Mouse (Mus musculus) limb, embryonic 12.5 days (tissue): ENCODE data around the gene Terb1. TPM values are rescaled to one million over a fixed set of nuclear protein-coding genes. Genes with fewer than 3 reads are reported as not detected.

Experiments
- ATAC-seq: fragments of 200-750 bp; cut with Nextera tagmentation; 2 replicates; pipeline ENCODE4 v1.8.0; 2017; ENCODE audit warnings: low read depth, moderate TSS enrichment; ENCODE audit not compliant: insufficient number of reproducible peaks, insufficient read depth, low FRiP score, low TSS enrichment
- H3K27ac ChIP-seq: fragments of 300-500 bp; sonication (generic); 2 replicates; pipeline ENCODE4 v1.5.1; 2016; ENCODE audit warnings: mild to moderate bottlenecking, moderate library complexity
- H3K27me3 ChIP-seq: fragments of 300-500 bp; sonication (generic); 2 replicates; pipeline ENCODE4 v1.6.1; 2016; ENCODE audit warnings: mild to moderate bottlenecking, moderate library complexity
- H3K36me3 ChIP-seq: fragments of 300-500 bp; sonication (generic); 2 replicates; pipeline ENCODE4 v1.6.1; 2016; ENCODE audit warnings: mild to moderate bottlenecking, moderate library complexity
- H3K4me1 ChIP-seq: fragments of 300-500 bp; sonication (generic); replicated peaks from 2 replicates; pipeline ENCODE4 v1.6.1; 2016
- H3K4me2 ChIP-seq: fragments of 300-500 bp; sonication (generic); 2 replicates; pipeline ENCODE4 v1.6.1; 2016; ENCODE audit warnings: mild to moderate bottlenecking, moderate library complexity
- H3K4me3 ChIP-seq: fragments of 300-500 bp; sonication (generic); replicated peaks from 2 replicates; pipeline ENCODE4 v1.5.1; 2016; ENCODE audit warnings: mild to moderate bottlenecking
- H3K9ac ChIP-seq: fragments of 300-500 bp; sonication (generic); replicated peaks from 2 replicates; pipeline ENCODE4 v1.6.1; 2016; ENCODE audit warnings: mild to moderate bottlenecking, moderate library complexity
- H3K9me3 ChIP-seq: fragments of 300-500 bp; sonication (generic); 2 replicates; pipeline ENCODE4 v1.6.1; 2016; ENCODE audit warnings: mild to moderate bottlenecking, moderate library complexity
- WGBS: fragments of 180-500 bp; shearing (Covaris S2); methylation state at CpG from one replicate; pipeline ENCODE4 v1.1.7; 2016; 5-methylcytosine and 5-hydroxymethylcytosine counted together
- polyA plus RNA-seq: library from polyadenylated mRNA; unstranded; fragments of >200 nt; fragmentation: Nextera tagmentation; extraction: Ambion mirVana; gene quantifications from 2 replicates; pipeline ENCODE4 v1.2.1, GENCODE M21; 2016

The Terb1 gene
- polyA plus RNA-seq, 1 experiment from 2014 or later = 0.70 TPM

- H3K4me3 ChIP-seq = no peak overlapping the region
- no peak overlapping the region for H3K4me2 ChIP-seq
- 95% methylated on average over 5 of the region's 5 CpGs for WGBS
- no peaks in the 10 kb centered on the region for H3K4me1 ChIP-seq
- H3K27ac ChIP-seq = no peak overlapping the region
- no peaks in the 10 kb centered on the region for H3K9me3 ChIP-seq
- no peak for ATAC-seq
- no peaks in the 10 kb centered on the region for H3K27me3 ChIP-seq
- H3K36me3 ChIP-seq = peaks cover 97% of the 10 kb centered on the region
- no peak overlapping the region for H3K9ac ChIP-seq
Measured at GRCm38 (mm10) chr8:104433191-104433842, 76.4 kb downstream of the Terb1 start.

GRCm38 (mm10) chr8:104432656-104433055, 77.1 kb downstream of the Terb1 start:
- Histone ChIP-seq H3K27me3 (no peaks in the 10 kb centered on the region), H3K9ac (no peak overlapping the region), H3K4me2 (no peak overlapping the region), H3K27ac (no peak overlapping the region), H3K4me3 (no peak overlapping the region), H3K36me3 (peaks cover 99% of the 10 kb centered on the region), H3K9me3 (no peaks in the 10 kb centered on the region), H3K4me1 (no peaks in the 10 kb centered on the region)
- no peak for ATAC-seq
- 98% methylated on average over 6 of the region's 6 CpGs for WGBS

- Histone ChIP-seq H3K9me3 (no peaks in the 10 kb centered on the region), H3K36me3 (peaks cover 99% of the 10 kb centered on the region), H3K9ac (no peak overlapping the region), H3K4me2 (no peak overlapping the region), H3K27me3 (no peaks in the 10 kb centered on the region), H3K4me3 (no peak overlapping the region), H3K27ac (no peak overlapping the region), H3K4me1 (no peaks in the 10 kb centered on the region)
- no peak for ATAC-seq
- WGBS = 88% methylated on average over 7 of the region's 7 CpGs
Measured at GRCm38 (mm10) chr8:104430230-104430629, 79.5 kb downstream of the Terb1 start.

DNA sequence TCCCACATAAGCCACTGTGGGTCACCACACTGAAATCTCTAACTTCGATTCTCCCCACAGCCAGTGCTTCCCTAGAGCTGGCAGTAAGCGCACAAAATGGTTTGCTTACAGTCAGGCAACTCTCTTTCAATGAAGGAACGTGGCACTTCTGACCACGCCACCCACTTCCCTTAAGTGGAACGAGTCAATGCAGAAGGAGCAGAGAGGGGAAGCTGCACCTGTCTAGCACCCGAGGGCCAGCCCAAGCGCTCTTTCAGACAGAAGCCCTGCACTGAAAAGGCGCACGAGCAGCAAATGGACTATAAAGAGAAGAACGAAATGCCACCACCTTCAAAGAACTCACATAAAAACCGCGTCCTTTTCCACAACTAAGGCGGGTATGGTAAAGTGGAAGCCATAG, 82.0 kb downstream of the Terb1 start:
- Histone ChIP-seq H3K4me3 (no peak overlapping the region), H3K36me3 (peaks cover 97% of the 10 kb centered on the region)

GRCm38 (mm10) chr8:104422313-104422712, 87.4 kb downstream of the Terb1 start:
- Histone ChIP-seq H3K4me1 (no peaks in the 10 kb centered on the region), H3K36me3 (peaks cover 96% of the 10 kb centered on the region), H3K27ac (no peak overlapping the region), H3K27me3 (no peaks in the 10 kb centered on the region), H3K9me3 (no peaks in the 10 kb centered on the region), H3K4me3 (no peak overlapping the region), H3K4me2 (no peak overlapping the region), H3K9ac (no peak overlapping the region)
- WGBS = 92% methylated on average over 6 of the region's 6 CpGs
- no peak for ATAC-seq

More for the DNA sequence above, 82.0 kb downstream of the Terb1 start:
- Histone ChIP-seq H3K9ac (no peak overlapping the region), H3K4me2 (no peak overlapping the region), H3K27ac (no peak overlapping the region), H3K4me1 (no peaks in the 10 kb centered on the region), H3K9me3 (no peaks in the 10 kb centered on the region), H3K27me3 (no peaks in the 10 kb centered on the region)
- ATAC-seq = no peak
- 92% methylated on average over 13 of the region's 13 CpGs for WGBS

DNA sequence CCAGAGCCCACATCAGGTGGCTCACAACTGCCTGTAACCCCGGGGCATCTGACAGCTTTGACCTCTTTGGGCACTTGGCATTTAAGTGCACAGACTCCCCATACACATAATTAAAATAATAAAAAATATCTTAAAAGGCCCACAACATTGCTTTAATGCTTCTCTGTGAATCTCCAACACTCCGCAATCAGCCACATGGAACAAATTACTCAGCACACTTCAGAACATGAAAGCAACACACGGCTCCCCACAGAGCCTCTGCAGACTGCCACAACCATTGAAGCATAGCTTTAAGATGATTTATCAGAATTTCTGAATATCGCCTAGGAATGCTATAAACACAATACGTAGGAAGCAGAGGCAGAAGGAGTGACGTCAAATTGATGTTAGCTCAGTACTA, 93.7 kb downstream of the Terb1 start:
- H3K9ac ChIP-seq = no peak overlapping the region
- H3K36me3 ChIP-seq = peaks cover 40% of the 10 kb centered on the region
- H3K27ac ChIP-seq = no peak overlapping the region
- H3K4me3 ChIP-seq = no peak overlapping the region
- no peaks in the 10 kb centered on the region for H3K9me3 ChIP-seq
- no peak for ATAC-seq
- H3K4me2 ChIP-seq = no peak overlapping the region
- 71% methylated on average over 6 of the region's 6 CpGs for WGBS
- H3K27me3 ChIP-seq = no peaks in the 10 kb centered on the region
- H3K4me1 ChIP-seq = no peaks in the 10 kb centered on the region

DNA sequence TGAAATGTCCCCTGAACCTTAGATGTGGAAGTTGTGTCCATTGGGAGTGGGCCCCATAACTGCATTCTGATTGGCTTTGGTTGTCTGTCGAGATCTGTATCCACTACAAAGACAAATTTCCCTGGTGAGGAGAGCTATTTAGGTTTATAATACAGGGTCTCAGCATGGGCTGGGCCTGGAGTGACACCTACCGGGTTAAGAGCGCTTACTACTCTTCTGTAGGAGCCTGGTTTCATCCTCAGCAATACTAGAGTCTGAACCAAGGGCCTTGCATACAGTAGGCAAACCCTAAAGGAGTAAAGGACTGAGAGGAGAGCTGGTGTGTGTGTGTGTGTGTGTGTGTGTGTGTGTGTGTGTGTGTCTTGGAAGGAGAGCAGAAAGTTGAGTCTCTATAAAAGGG, 95.5 kb downstream of the Terb1 start:
- no peak for ATAC-seq
- Histone ChIP-seq H3K27me3 (no peaks in the 10 kb centered on the region), H3K4me2 (no peak overlapping the region), H3K4me1 (no peaks in the 10 kb centered on the region), H3K9me3 (no peaks in the 10 kb centered on the region), H3K36me3 (peaks cover 22% of the 10 kb centered on the region), H3K4me3 (no peak overlapping the region), H3K27ac (no peak overlapping the region), H3K9ac (no peak overlapping the region)
- 53% methylated on average over 3 of the region's 3 CpGs for WGBS

GRCm38 (mm10) chr8:104413770-104414169, 95.9 kb downstream of the Terb1 start:
- Histone ChIP-seq H3K4me3 (no peak overlapping the region), H3K9ac (0 out of 2 replicates have a peak overlapping the region, but pooled peaks have one; percentile 8), H3K4me2 (no peak overlapping the region), H3K4me1 (no peaks in the 10 kb centered on the region), H3K27ac (no peak overlapping the region), H3K27me3 (no peaks in the 10 kb centered on the region), H3K36me3 (peaks cover 18% of the 10 kb centered on the region), H3K9me3 (no peaks in the 10 kb centered on the region)
- ATAC-seq = 0 out of 2 replicates have a peak, but pooled peaks have one; percentile 49
- 84% methylated on average over 4 of the region's 4 CpGs for WGBS

- H3K27ac ChIP-seq = no peak overlapping the region
- no peaks in the 10 kb centered on the region for H3K4me1 ChIP-seq
- no peaks in the 10 kb centered on the region for H3K9me3 ChIP-seq
- H3K4me3 ChIP-seq = no peak overlapping the region
- no peak for ATAC-seq
- H3K9ac ChIP-seq = no peak overlapping the region
- no peaks in the 10 kb centered on the region for H3K27me3 ChIP-seq
- peaks cover 11% of the 10 kb centered on the region for H3K36me3 ChIP-seq
- 72% methylated on average over 7 of the region's 7 CpGs for WGBS
- no peak overlapping the region for H3K4me2 ChIP-seq
Measured at GRCm38 (mm10) chr8:104412805-104413532, 96.7 kb downstream of the Terb1 start.

DNA sequence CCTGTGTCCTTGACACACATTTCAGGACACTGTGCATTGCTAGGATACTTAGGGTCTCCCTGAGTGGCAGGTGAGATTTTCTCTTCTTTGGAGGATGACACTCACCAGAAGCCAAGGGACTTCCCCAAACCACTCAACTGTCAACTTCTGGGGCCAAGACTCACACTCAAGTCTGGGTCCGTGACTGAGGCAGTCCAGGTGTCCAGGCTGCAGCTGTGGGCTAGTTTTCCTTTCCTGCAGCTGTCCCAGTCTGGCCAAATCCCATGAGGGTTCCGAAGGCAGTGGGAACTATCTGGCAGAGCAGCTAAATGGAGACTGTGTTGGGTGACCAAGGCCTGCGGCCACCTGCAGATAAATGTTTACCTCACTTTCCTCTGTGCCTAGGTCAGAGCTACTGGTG, 97.7 kb downstream of the Terb1 start:
- no peak overlapping the region for H3K4me3 ChIP-seq
- H3K4me1 ChIP-seq = no peaks in the 10 kb centered on the region
- WGBS = 85% methylated on average over 3 of the region's 3 CpGs
- ATAC-seq = no peak
- H3K36me3 ChIP-seq = peaks cover 1% of the 10 kb centered on the region
- H3K27me3 ChIP-seq = no peaks in the 10 kb centered on the region
- no peak overlapping the region for H3K4me2 ChIP-seq
- H3K9me3 ChIP-seq = no peaks in the 10 kb centered on the region
- no peak overlapping the region for H3K27ac ChIP-seq
- H3K9ac ChIP-seq = no peak overlapping the region

DNA sequence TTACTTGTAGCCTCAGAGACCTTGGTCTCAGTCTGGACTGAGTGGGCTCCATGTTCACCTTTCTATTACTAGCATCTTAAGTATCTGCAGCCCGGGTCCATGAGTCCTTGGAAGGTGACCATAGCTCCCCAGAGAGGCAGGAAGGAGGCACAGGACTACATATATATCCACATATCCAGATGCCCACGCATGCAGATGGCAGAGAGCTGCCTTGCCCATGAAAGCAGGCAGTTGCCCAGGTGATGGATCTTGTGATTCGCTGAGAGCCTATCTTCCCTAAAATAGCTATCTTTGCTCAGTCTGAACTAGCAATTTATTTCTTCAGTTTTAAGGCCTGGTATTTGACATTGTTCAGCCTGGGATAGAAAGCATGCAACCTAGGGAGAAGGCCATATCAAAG, 98.2 kb downstream of the Terb1 start:
- H3K9ac ChIP-seq = no peak overlapping the region
- H3K36me3 ChIP-seq = no peaks in the 10 kb centered on the region
- ATAC-seq = no peak
- H3K4me3 ChIP-seq = no peak overlapping the region
- no peak overlapping the region for H3K27ac ChIP-seq
- WGBS = 89% methylated on average over 3 of the region's 3 CpGs
- H3K4me2 ChIP-seq = no peak overlapping the region
- H3K27me3 ChIP-seq = no peaks in the 10 kb centered on the region
- H3K4me1 ChIP-seq = no peaks in the 10 kb centered on the region
- no peaks in the 10 kb centered on the region for H3K9me3 ChIP-seq
